Mouse (Mus musculus) midbrain, embryonic 13.5 days (tissue): ENCODE measurements at regions not wholly inside any gene's neighbourhood (a gene's known extent, or its start where the extent isn't known, plus 50 kb on each side); places are given as distances from the start of the nearest gene placed in this dataset.

Experiments
- ATAC-seq: fragments of 200-750 bp; cut with Nextera tagmentation; 2 replicates; pipeline ENCODE4 v1.8.0; 2017; ENCODE audit warnings: mild to moderate bottlenecking, moderate TSS enrichment, moderate library complexity
- H3K27ac ChIP-seq: fragments of 300-500 bp; sonication (generic); 2 replicates; pipeline ENCODE4 v1.5.1; 2015; ENCODE audit warnings: inconsistent platforms, mild to moderate bottlenecking, moderate library complexity
- H3K27me3 ChIP-seq: fragments of 300-500 bp; sonication (generic); 2 replicates; pipeline ENCODE4 v1.6.1; 2015; ENCODE audit warnings: mild to moderate bottlenecking, inconsistent platforms
- H3K36me3 ChIP-seq: fragments of 300-500 bp; sonication (generic); 2 replicates; pipeline ENCODE4 v1.6.1; 2015; ENCODE audit warnings: mild to moderate bottlenecking, inconsistent platforms
- H3K4me1 ChIP-seq: fragments of 300-500 bp; sonication (generic); replicated peaks from 2 replicates; pipeline ENCODE4 v1.6.1; 2015; ENCODE audit warnings: inconsistent platforms
- H3K4me2 ChIP-seq: fragments of 300-500 bp; sonication (generic); replicated peaks from 2 replicates; pipeline ENCODE4 v1.6.1; 2015; ENCODE audit warnings: moderate library complexity, mild to moderate bottlenecking, inconsistent platforms
- H3K4me3 ChIP-seq: fragments of 300-500 bp; sonication (generic); replicated peaks from 2 replicates; pipeline ENCODE4 v1.5.1; 2015; ENCODE audit warnings: mild to moderate bottlenecking, inconsistent platforms
- H3K9ac ChIP-seq: fragments of 300-500 bp; sonication (generic); replicated peaks from 2 replicates; pipeline ENCODE4 v1.6.1; 2015; ENCODE audit warnings: mild to moderate bottlenecking, inconsistent platforms
- H3K9me3 ChIP-seq: fragments of 300-500 bp; sonication (generic); 2 replicates; pipeline ENCODE4 v1.6.1; 2016; ENCODE audit warnings: mild to moderate bottlenecking, inconsistent platforms
- WGBS: fragments of 180-500 bp; shearing (Covaris S2); methylation state at CpG from one replicate; pipeline ENCODE4 v1.1.7; 2015; 5-methylcytosine and 5-hydroxymethylcytosine counted together

GRCm38 (mm10) chr19:59831304-59831703 is 112.2 kb downstream of the Rab11fip2 start:
- H3K27me3 ChIP-seq: no peaks in the 10 kb centered on the region
- 93% methylated on average over 4 of the region's 4 CpGs for WGBS
- no peak for ATAC-seq

GRCm38 (mm10) chr19:59837138-59837537 is 106.3 kb downstream of the Rab11fip2 start:
- no peak for ATAC-seq

More at GRCm38 (mm10) chr19:59831304-59831703, 112.2 kb downstream of the Rab11fip2 start:
- no peak overlapping the region for H3K27ac ChIP-seq
- no peak overlapping the region for H3K4me3 ChIP-seq
- no peak overlapping the region for H3K9ac ChIP-seq
- H3K4me2 ChIP-seq: no peak overlapping the region
- no peaks in the 10 kb centered on the region for H3K9me3 ChIP-seq
- H3K4me1 ChIP-seq: peaks cover 5% of the 10 kb centered on the region; the same call in 1 of the 2 replicates
- no peaks in the 10 kb centered on the region for H3K36me3 ChIP-seq

GRCm38 (mm10) chr19:59837628-59838027 is 105.8 kb downstream of the Rab11fip2 start:
- WGBS: 59% methylated on average over 6 of the region's 6 CpGs
- H3K36me3 ChIP-seq: no peaks in the 10 kb centered on the region
- no peak overlapping the region for H3K27ac ChIP-seq
- H3K4me2 ChIP-seq: no peak overlapping the region
- H3K27me3 ChIP-seq: no peaks in the 10 kb centered on the region
- no peaks in the 10 kb centered on the region for H3K9me3 ChIP-seq
- H3K4me1 ChIP-seq: peaks cover 5% of the 10 kb centered on the region; the same call in 1 of the 2 replicates
- ATAC-seq: no peak
- no peak overlapping the region for H3K9ac ChIP-seq
- no peak overlapping the region for H3K4me3 ChIP-seq

More at GRCm38 (mm10) chr19:59837138-59837537, 106.3 kb downstream of the Rab11fip2 start:
- Histone ChIP-seq H3K27ac (no peak overlapping the region), H3K4me3 (no peak overlapping the region), H3K9me3 (no peaks in the 10 kb centered on the region), H3K9ac (no peak overlapping the region), H3K4me2 (no peak overlapping the region), H3K4me1 (peaks cover 5% of the 10 kb centered on the region; the same call in 1 of the 2 replicates), H3K36me3 (no peaks in the 10 kb centered on the region), H3K27me3 (no peaks in the 10 kb centered on the region)
- 83% methylated on average over 4 of the region's 4 CpGs for WGBS

- no peaks in the 10 kb centered on the region for H3K36me3 ChIP-seq
- no peak overlapping the region for H3K4me3 ChIP-seq
- ATAC-seq: no peak
- H3K27ac ChIP-seq: no peak overlapping the region
- WGBS: 91% methylated on average over 3 of the region's 3 CpGs
- H3K4me1 ChIP-seq: no peaks in the 10 kb centered on the region
- H3K4me2 ChIP-seq: no peak overlapping the region
- no peaks in the 10 kb centered on the region for H3K27me3 ChIP-seq
- no peaks in the 10 kb centered on the region for H3K9me3 ChIP-seq
- no peak overlapping the region for H3K9ac ChIP-seq
Measured at GRCm38 (mm10) chr19:59844270-59844669, 99.2 kb downstream of the Rab11fip2 start.

GRCm38 (mm10) chr19:59846807-59847206 is 96.6 kb downstream of the Rab11fip2 start:
- no peak overlapping the region for H3K4me3 ChIP-seq
- H3K9ac ChIP-seq: no peak overlapping the region
- no peak overlapping the region for H3K4me2 ChIP-seq
- H3K27ac ChIP-seq: no peak overlapping the region
- WGBS: 92% methylated on average over 1 of the region's 1 CpGs
- ATAC-seq: no peak
- H3K36me3 ChIP-seq: no peaks in the 10 kb centered on the region
- no peaks in the 10 kb centered on the region for H3K4me1 ChIP-seq
- no peaks in the 10 kb centered on the region for H3K9me3 ChIP-seq
- no peaks in the 10 kb centered on the region for H3K27me3 ChIP-seq

- H3K27ac ChIP-seq: no peak overlapping the region
- no peak overlapping the region for H3K9ac ChIP-seq
- H3K4me2 ChIP-seq: no peak overlapping the region
- H3K9me3 ChIP-seq: no peaks in the 10 kb centered on the region
- 69% methylated on average over 5 of the region's 5 CpGs for WGBS
- no peaks in the 10 kb centered on the region for H3K27me3 ChIP-seq
- H3K4me1 ChIP-seq: no peaks in the 10 kb centered on the region
- no peaks in the 10 kb centered on the region for H3K36me3 ChIP-seq
- H3K4me3 ChIP-seq: no peak overlapping the region
- no peak for ATAC-seq
Measured at GRCm38 (mm10) chr19:59850696-59851095, 92.8 kb downstream of the Rab11fip2 start.

GRCm38 (mm10) chr19:59852011-59852738 is 91.3 kb downstream of the Rab11fip2 start:
- no peak for ATAC-seq
- H3K4me1 ChIP-seq: no peaks in the 10 kb centered on the region
- 68% methylated on average over 1 of the region's 1 CpGs for WGBS
- no peaks in the 10 kb centered on the region for H3K27me3 ChIP-seq
- no peak overlapping the region for H3K4me3 ChIP-seq
- no peak overlapping the region for H3K4me2 ChIP-seq
- H3K9me3 ChIP-seq: no peaks in the 10 kb centered on the region
- H3K36me3 ChIP-seq: no peaks in the 10 kb centered on the region
- no peak overlapping the region for H3K27ac ChIP-seq
- H3K9ac ChIP-seq: no peak overlapping the region
